Mouse (Mus musculus) cerebellum, postnatal 4 days (tissue): ENCODE measurements at regions not wholly inside any gene's neighbourhood (a gene's known extent, or its start where the extent isn't known, plus 50 kb on each side); places are given as distances from the start of the nearest gene placed in this dataset.
A peak's percentile ranks its signal among the peaks of the same experiment; 100 is the strongest.
"Not testable (repeated sequence)": the region's sequence is repeated elsewhere in the genome, so short reads cannot be mapped to it uniquely, and the experiment has no call there.

Experiments
- DNase-seq, 2 experiments: peaks; one replicate each; pipeline ENCODE4 v3.0.0; 2022; ENCODE audit warnings: low spot score in 2 of 2, mixed read lengths in 1 of 2

DNA sequence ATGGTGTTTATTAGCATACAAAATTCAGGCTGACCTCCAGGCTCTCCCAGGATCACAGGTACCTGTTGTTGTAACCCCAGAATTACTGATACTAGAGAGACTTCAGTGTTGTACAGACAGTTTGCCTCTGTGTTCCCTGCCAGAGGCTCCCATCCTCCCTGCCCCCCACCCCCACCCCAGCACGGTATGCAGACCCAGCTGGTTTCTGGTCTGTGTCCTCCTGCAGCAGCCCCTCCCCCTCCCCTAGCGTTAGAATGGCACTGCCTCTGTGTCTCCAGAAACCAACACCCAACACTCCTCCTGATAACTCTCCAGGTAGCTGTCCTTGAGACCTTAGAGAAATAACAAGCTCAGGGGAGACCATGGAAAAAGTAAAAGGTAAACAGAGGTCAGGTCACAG, 116.6 kb upstream of the Camk1g start:
- DNase-seq = not testable (repeated sequence)

GRCm38 (mm10) chr1:193484977-193485376, 114.9 kb upstream of the Camk1g start:
- no peak for DNase-seq

DNA sequence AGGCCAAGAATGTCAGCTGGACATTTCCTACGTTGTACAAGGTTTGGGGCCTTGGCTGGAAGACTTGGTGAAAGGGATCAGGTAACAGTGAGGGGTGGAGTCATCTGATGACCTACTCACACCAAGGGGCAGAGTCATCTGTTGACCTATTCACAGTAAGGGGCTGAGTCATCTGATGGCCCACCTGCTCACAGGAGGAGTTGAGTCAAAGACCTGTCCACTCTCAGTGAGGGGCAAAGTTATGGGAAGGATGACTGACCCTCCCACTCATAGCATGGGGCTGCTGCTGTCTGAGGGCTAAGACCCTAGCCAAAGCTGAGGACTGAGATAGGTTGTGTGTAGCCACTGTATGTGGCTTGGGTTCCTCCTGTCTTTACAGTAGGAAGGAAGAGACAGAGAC, 107.2 kb upstream of the Camk1g start:
- no peak for DNase-seq

DNA sequence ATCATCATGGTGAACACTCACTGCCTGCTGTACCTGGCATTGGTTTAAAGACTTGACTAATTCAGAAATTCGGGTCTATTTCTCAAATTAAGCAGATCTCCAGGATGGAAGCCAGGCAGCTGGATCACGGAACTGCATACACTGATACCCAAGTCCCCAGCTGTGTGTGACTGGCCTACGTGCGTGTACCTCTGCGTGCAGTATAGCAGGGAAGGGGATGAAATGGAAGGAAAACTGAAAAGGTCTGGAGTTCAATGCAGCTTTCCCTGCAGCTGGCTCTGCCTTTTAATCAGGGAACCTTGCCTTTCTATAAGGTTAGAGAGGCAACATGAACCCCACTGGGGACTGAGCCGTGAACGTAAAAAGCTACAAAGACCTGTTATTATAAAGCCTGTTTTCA, 106.7 kb upstream of the Camk1g start:
- no peak for DNase-seq

- DNase-seq = no peak
Observed at GRCm38 (mm10) chr1:193466306-193466705, 96.2 kb upstream of the Camk1g start.

GRCm38 (mm10) chr1:193459735-193460134, 89.6 kb upstream of the Camk1g start:
- no peak for DNase-seq

GRCm38 (mm10) chr1:193457908-193458307, 87.8 kb upstream of the Camk1g start:
- DNase-seq = no peak

DNA sequence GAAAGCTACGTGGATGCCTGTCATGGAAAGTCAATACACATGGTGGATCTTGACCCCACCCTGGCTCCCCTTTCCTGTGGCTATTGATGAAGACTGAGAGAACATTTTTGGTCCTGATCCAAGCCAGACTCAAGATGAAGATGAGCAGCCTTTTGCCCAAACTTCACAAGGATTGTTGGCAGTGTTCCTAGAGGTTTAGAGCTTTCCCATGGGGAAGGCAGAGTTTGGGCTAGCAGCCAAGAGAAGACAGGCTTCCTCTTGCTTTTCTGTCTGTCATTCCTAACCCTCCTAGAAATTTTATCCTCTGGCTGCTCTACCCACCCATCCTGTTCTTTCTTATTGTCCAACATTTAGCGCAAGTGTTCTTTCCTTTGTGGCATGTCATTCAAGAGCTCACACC, 83.6 kb upstream of the Camk1g start:
- no peak for DNase-seq

DNA sequence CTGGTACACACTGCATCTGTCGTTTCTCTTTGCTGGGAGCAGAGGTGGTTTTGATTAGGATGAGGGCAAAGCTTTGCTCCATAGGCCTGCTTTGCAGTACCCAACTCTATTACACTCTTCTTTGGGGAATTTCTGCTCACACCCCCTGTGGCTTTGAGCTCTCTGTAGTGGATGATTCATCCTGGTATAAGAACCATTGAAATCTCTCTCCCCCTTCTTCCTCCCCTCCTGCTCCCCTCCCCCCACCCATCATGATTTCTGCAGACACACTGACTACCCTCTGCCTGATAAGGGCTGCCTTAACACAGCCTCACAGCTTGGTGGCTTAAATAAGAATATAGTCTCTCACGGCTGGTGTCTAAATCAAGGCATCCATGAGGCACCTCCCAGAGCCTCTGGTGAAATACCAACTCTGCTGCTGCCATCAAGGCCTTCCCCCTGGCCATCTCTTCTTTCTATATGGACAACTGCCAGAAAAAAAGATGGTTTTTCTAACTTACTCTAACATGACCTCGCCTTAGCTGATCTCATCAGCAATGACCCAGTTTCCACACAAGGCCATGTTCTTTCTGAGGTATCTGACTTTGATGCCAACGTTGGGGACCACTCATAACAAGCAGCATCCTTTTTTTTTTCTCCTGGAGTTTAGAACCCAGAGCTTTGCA, 81.5 kb upstream of the Camk1g start:
- no peak for DNase-seq

- no peak for DNase-seq
Observed at GRCm38 (mm10) chr1:193450814-193451213, 80.7 kb upstream of the Camk1g start.

- DNase-seq = no peak
Observed at GRCm38 (mm10) chr1:193450201-193450600, 80.1 kb upstream of the Camk1g start.

DNA sequence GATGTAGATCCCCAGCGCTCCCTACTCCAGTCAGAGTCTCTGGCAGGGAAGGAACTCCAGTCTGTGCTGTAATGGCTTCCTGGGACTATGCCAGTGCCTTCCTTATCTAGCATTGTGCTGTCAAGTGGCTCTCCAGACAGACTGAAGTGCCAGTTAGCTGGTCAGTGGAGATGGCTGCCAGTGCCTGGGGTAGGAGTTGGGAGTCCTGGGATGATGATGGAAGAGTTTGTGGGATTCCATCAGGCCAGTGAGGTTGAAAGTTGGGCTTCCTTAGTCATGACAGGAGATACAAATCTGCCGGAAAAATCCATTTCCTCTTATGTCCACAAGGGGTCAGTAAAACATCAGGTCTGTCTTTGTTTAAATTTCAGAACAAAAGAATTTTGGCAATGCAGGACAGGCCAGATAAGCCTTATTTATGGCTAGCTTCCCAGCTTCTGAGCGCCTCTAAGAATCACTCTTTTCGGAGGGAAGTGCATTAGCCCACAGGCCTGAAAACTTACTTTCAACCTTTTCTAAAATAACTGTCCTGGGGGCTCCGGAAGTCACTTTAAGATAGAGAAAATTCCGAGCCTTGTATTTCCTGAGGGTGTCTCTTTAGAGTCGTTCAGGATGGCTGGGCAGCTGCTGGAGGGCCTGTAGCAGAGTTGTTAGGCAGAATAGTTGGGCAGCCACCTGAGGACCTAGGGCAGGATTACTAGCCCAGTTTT, 79.5 kb upstream of the Camk1g start:
- peak in 1 of 2 experiments; percentile 44 for DNase-seq

DNA sequence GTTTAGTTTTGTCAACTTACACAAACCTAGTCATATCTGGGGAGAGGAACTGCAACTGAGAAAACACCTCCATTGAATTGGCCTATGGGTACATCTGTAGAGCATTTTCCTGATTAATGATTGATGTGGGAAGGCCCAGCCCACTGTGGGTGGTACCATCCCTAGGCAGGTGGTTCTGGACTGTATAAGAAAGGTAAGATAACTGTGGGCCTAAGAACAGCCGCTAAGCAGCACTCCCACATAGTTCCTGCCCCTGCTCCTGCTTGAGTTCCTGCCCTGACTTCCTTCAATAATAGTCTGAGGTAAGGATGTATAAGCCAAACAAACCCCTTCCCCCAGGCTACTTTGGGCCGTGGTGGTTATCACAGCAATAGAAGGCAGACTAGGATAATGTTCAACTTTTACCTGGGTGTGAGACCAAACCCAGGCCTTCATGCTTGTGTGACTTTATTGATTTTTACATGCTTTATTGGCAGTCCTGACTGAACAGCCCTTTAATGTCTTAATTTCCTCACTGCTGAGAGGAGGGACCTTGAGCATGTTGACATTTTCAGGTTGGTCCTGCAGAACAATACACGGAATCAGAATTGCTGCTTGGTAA, 78.8 kb upstream of the Camk1g start:
- no peak for DNase-seq

GRCm38 (mm10) chr1:193447647-193448046, 77.5 kb upstream of the Camk1g start:
- DNase-seq = no peak

DNA sequence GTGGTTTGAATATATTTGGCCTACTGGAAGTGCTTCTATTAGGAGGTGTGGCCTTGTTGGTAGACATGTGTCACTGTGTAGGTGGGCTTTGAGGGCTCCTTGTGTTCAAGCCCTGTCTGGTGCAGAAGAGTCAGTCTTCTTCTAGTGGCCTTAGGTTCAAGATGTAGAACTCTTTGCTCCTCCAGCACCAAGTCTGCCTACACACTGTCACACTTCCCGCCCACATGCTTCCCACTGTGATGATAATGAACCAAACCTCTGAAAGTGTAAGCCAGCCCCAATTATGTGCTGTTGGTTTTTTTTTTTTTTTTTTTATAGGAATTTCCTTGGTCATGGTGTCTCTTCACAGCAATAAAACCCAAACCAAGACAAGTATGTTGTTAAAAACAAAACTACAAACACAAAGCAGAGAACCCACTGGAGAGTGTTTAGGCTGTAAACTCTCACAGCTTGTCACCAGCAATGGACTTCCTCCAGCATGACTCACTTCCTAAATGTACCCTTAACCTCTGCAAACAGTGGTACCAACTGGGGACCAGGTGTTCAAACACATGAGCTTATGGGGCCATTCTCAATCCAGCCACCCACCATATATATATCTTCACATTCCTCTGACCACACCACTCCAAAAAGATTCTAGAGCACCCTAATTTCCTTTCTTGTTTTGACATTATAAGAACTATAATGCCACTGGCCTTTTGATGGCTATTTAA, 74.0 kb upstream of the Camk1g start:
- no peak for DNase-seq

- DNase-seq = no peak
Observed at GRCm38 (mm10) chr1:193440512-193440911, 70.4 kb upstream of the Camk1g start.

DNA sequence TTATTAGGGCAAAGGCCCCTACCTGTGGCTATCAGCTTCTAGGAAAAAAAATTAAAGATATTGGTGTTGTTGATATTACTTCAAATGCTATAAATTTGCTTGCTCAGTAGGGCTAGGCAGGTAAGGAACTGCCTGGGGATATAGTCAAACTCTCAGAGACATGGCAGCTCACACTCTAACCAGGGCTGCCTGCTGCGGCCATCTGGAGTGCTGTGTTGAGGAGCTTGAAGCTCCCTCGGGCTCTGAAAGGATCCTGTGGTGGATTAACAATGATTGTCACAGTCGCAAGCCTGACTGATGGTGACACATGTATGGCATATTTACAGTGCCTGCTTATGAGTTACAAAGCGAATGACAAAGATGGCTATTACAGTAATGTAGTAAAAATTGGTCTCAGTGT, 64.2 kb upstream of the Camk1g start:
- DNase-seq = no peak

DNA sequence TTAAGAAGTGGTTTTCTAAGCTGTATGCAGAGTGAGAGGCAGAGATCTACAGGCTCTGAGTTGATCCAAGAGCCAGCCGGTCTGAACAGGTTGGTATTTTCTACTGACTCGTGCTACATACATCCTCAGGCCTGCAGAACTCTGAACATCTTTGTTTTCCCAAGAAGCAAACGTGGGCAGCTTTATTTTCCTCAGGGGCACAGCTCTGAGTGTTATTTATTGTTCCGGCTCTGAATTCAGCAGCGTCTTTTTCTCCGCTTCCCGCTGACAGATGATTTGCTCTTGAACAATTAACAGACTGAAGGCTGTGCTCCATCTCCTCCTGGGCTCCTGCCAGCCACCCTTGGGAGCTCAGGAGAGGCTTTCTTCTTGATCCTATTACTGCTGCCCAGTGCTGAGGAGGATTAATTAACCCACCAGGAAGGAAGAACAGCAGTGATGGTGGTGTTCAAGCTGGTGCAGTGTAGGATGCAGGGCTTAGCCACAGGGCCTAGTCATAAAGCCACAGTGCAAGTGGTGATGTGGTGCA, 63.5 kb upstream of the Camk1g start:
- peak in 1 of 2 experiments; percentile 44 for DNase-seq

DNA sequence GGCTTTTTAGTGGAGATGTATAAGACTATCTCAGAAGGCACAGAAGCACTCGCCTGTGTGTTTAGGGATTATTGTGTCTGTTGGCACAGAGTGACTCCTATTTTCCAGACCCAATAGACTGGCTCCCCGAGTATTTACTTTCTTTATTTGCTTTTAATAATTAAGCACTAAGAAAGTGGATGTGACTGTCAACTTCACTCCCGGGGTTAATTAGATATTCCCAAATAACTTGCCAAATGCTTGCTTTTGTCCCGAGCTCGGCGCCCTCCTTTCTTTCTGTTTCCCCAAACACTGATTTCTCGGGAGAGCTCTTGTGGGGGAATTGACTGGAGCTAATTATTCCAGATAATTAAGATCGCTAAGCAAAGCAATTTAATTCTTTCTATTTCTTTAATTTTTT, 60.1 kb upstream of the Camk1g start:
- DNase-seq = no peak

DNA sequence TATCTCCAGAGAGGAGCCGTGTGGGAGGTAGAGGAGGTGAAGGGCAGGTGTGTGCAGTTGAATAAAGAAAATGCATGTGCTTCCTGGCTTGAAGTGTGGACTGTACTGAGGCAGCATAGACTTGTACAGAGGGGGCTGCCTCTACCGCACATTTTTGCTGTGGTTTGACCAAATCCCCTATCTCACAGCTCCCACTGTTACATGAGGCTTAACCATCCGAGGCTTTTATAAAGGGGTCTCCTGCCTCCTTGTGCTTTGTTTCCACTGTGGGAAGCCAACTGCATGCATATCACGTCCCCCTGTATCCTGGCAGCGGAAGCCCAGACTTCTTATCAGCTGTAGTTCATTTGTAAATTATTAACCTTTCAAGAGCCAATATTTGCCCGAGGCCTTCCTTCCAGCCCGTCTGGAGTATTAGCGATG, 53.6 kb upstream of the Camk1g start:
- DNase-seq = no peak

DNA sequence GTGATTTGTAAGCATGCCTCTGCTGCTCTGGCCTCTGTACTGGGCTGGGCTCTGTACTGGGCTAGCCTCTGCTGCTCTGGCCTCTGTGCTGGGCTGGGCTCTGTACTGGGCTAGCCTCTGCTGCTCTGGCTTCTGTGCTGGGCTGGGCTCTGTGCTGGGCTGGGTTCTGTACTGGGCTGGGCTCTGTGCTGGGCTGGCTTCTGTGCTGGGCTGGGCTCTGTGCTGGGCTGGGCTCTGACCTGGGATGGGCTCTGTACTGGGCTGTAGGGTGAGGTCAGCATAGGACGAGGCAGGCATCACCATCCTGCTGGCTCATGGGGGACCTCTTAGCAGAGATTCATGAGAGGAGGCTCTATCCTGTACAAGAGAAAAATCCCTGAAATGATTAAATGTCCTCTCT, 52.8 kb upstream of the Camk1g start:
- no peak for DNase-seq

- DNase-seq = no peak
Observed at GRCm38 (mm10) chr1:193421820-193422219, 51.7 kb upstream of the Camk1g start.
